In the genomic region with DNA sequence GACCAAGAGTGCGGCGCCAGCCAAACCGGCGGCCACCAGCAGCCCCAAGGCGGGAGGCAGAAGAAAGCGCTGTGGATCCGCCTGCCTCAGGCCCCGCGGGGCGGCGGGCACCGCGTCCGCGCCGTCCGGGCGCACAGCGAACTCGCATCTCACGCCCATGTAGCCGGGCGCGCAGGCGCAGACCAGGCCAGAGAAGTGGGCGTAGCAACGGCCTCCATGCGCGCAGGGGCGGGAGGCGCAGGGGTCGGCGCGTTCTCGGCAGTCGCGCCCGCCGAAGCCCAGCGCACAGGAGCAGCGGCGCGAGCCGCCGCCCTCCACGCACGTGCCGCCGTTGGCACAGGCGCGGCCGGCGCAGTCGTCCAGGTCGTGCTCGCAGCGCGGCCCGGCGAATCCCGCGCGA, we compare ENCODE assay signal across 8 mouse cellular contexts. TPM values are rescaled to one million over a fixed set of nuclear protein-coding genes. Genes with fewer than 3 reads are reported as not detected.
A peak's percentile ranks its signal among the peaks of the same experiment; 100 is the strongest.
DNase-seq lines count a peak whose midpoint lies in the region; ATAC-seq and TF ChIP-seq lines count a peak whose summit lies in the region.

No protein-coding gene starts in this region.

- peak overlapping the region; percentile 16 for H3K4me3 ChIP-seq in embryonic fibroblast, embryonic 13.5 days (ENCODE audit: insufficient read depth, low read length)
- H3K4me3 ChIP-seq in hindbrain, embryonic 12.5 days: peak overlapping the region; percentile 52

- peaks cover 78% of the 10 kb centered on the region for H3K27me3 ChIP-seq in hindbrain, embryonic 12.5 days

- DNase-seq in ES-CJ7 (ENCODE audit: low read depth, low spot score): peak; percentile 89
- peak; percentile 96 for DNase-seq in ZHBTc4 (ENCODE audit: low read depth, low spot score)
- DNase-seq in layer of hippocampus, postnatal 14 days (ENCODE audit: low spot score in 2 of 2): peak; percentile 66 to 73
- peak; percentile 21 for DNase-seq in lung, postnatal 25 days (ENCODE audit: low spot score)
- DNase-seq in right cerebral cortex, postnatal 10 days (ENCODE audit: low spot score in 2 of 2): peak; percentile 84 to 89
- DNase-seq in c-Kit-positive CD71-positive TER-119-positive erythroid progenitor cells, embryonic 14.5 days (ENCODE audit: low spot score): no peak

- peak; percentile 18 for ATAC-seq in hindbrain, embryonic 12.5 days (ENCODE audit: low FRiP score)

- TF ChIP-seq POLR2A in embryonic fibroblast, embryonic 13.5 days (IDR thresholded peaks at IDR 0.05; ENCODE audit: low read depth, low read length): no peak

- no peak overlapping the region for H3K27ac ChIP-seq in embryonic fibroblast, embryonic 13.5 days (ENCODE audit: insufficient read depth, low read length)
- H3K27ac ChIP-seq in hindbrain, embryonic 12.5 days: no peak overlapping the region

- H3K4me2 ChIP-seq in hindbrain, embryonic 12.5 days (replicated peaks): peak overlapping the region; percentile 86

- peak overlapping the region; percentile 70 for H3K9ac ChIP-seq in hindbrain, embryonic 12.5 days

- TF ChIP-seq CTCF in embryonic fibroblast, embryonic 13.5 days (IDR thresholded peaks at IDR 0.05; ENCODE audit: borderline replicate concordance, insufficient read depth, low read length): no peak

- no peaks in the 10 kb centered on the region for H3K4me1 ChIP-seq in embryonic fibroblast, embryonic 13.5 days (ENCODE audit: control insufficient read depth, insufficient read depth, low read length)
- H3K4me1 ChIP-seq in hindbrain, embryonic 12.5 days: peaks cover 33% of the 10 kb centered on the region

- 5% methylated on average over 62 of the region's 63 CpGs for WGBS in hindbrain, embryonic 12.5 days

- H3K9me3 ChIP-seq in hindbrain, embryonic 12.5 days (replicated peaks): no peaks in the 10 kb centered on the region

- no peaks in the 10 kb centered on the region for H3K36me3 ChIP-seq in hindbrain, embryonic 12.5 days

RNA-seq across cellular contexts. Expression of a gene that starts 3.5 kb away (rescaled TPM):
- polyA plus RNA-seq in embryonic fibroblast, embryonic 13.5 days (2011; ENCODE audit: insufficient read length, low read depth, missing spikeins): not detected in 2 replicates
- polyA plus RNA-seq in hindbrain, embryonic 12.5 days (2016; fragmentation: Nextera tagmentation; extraction: Ambion mirVana): 0.34 and 0.82 TPM in 2 replicates
- 1 to 10 TPM; 2.4 to 3.0 TPM for total RNA-seq in layer of hippocampus, postnatal 14 days (2021)

RNA-seq across cellular contexts. Expression of a gene that starts 7.6 kb away (rescaled TPM):
- polyA plus RNA-seq in embryonic fibroblast, embryonic 13.5 days (2011; ENCODE audit: insufficient read length, low read depth, missing spikeins): not detected in 2 replicates
- polyA plus RNA-seq in hindbrain, embryonic 12.5 days (2016; fragmentation: Nextera tagmentation; extraction: Ambion mirVana): 56.6 and 58.9 TPM in 2 replicates
- total RNA-seq in layer of hippocampus, postnatal 14 days (2021): 1 to 10 TPM; 4.9 to 5.1 TPM

RNA-seq across cellular contexts. Expression of a gene that starts 16.9 kb away (rescaled TPM):
- polyA plus RNA-seq in embryonic fibroblast, embryonic 13.5 days (2011; ENCODE audit: insufficient read length, low read depth, missing spikeins): 5.4 and 8.8 TPM in 2 replicates
- 26.7 and 28.4 TPM in 2 replicates for polyA plus RNA-seq in hindbrain, embryonic 12.5 days (2016; fragmentation: Nextera tagmentation; extraction: Ambion mirVana)
- total RNA-seq in layer of hippocampus, postnatal 14 days (2021): 10 to 100 TPM; 40.5 to 41.4 TPM

RNA-seq across cellular contexts. Expression of a gene that starts 17.4 kb away (rescaled TPM):
- 37.5 and 40.3 TPM in 2 replicates for polyA plus RNA-seq in embryonic fibroblast, embryonic 13.5 days (2011; ENCODE audit: insufficient read length, low read depth, missing spikeins)
- polyA plus RNA-seq in hindbrain, embryonic 12.5 days (2016; fragmentation: Nextera tagmentation; extraction: Ambion mirVana): 142 and 160 TPM in 2 replicates
- 10 to 100 TPM; 40.1 to 44.8 TPM for total RNA-seq in layer of hippocampus, postnatal 14 days (2021)

RNA-seq across cellular contexts. Expression of a gene that starts 26.8 kb away (rescaled TPM):
- polyA plus RNA-seq in embryonic fibroblast, embryonic 13.5 days (2011; ENCODE audit: insufficient read length, low read depth, missing spikeins): 20.6 and 25.1 TPM in 2 replicates
- polyA plus RNA-seq in hindbrain, embryonic 12.5 days (2016; fragmentation: Nextera tagmentation; extraction: Ambion mirVana): 19.3 and 20.0 TPM in 2 replicates
- 10 to 100 TPM; 65.7 to 66.1 TPM for total RNA-seq in layer of hippocampus, postnatal 14 days (2021)

Comparison
In these comparisons a context has a peak if more than half of its experiments do, and no peak if none do; other contexts are left out.
1. RNA of a gene that starts 7.6 kb away (polyA plus RNA-seq): 56.6 to 58.9 TPM in hindbrain, embryonic 12.5 days; not detected in embryonic fibroblast, embryonic 13.5 days; every median in the first group is over 10 times any median in the second.